Mouse (Mus musculus): ENCODE data around the gene Prss53. TPM values are rescaled to one million over a fixed set of nuclear protein-coding genes. Genes with fewer than 3 reads are reported as not detected.

The Prss53 gene
- polyA plus RNA-seq, 1 experiment from 2014 or later = 1.2 TPM

DNA sequence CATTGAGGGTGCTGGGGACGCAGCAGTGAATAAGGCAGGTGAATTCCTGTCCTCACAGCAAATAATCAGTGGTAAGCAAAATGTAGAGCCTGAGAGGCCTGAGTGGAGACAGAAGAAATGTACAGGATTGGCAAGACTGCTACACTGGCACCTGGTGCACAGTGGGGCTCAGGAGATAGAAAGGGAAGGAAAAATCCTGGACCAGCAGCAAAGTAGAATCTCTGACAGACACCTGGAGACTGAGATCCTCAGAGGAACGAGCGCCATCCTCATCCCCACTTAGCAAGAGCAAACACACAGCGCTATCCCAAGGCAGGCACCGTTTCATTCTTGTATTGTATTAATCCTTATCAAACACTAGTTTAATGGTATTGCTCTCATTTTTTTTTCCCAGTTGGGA, 53.3 kb downstream of the Prss53 start:
- Histone ChIP-seq H3K4me3 (no peak overlapping the region), H3K4me1 (no peaks in the 10 kb centered on the region), H3K27ac (no peak overlapping the region), H3K27me3 (no peaks in the 10 kb centered on the region), H3K9me3 (no peaks in the 10 kb centered on the region), H3K9ac (no peak overlapping the region), H3K36me3 (no peaks in the 10 kb centered on the region), H3K4me2 (replicated peaks) (no peak overlapping the region)
- 89% methylated on average over 5 of the region's 5 CpGs for WGBS
- no peak for ATAC-seq (ENCODE audit: insufficient number of reproducible peaks, insufficient read depth, low FRiP score, low TSS enrichment)

Other genes starting within 250 kb of the Prss53 start
- 127 and 141 TPM in 2 replicates for gene Bcl7c, start 182.0 kb downstream of the Prss53 start, polyA plus RNA-seq (2016; fragmentation: Nextera tagmentation; extraction: Ambion mirVana)
- 27.7 and 30.5 TPM in 2 replicates for gene Ctf1, start 178.2 kb downstream of the Prss53 start, polyA plus RNA-seq (2016; fragmentation: Nextera tagmentation; extraction: Ambion mirVana)
- 0.55 and 0.68 TPM in 2 replicates for gene Ctf2, start 158.8 kb downstream of the Prss53 start, polyA plus RNA-seq (2016; fragmentation: Nextera tagmentation; extraction: Ambion mirVana)
- gene Fbxl19, start 146.4 kb downstream of the Prss53 start, polyA plus RNA-seq (2016; fragmentation: Nextera tagmentation; extraction: Ambion mirVana) = 11.8 and 11.9 TPM in 2 replicates
- 16.7 and 17.5 TPM in 2 replicates for gene Orai3, start 121.2 kb downstream of the Prss53 start, polyA plus RNA-seq (2016; fragmentation: Nextera tagmentation; extraction: Ambion mirVana)
- gene Setd1a, start 114.3 kb downstream of the Prss53 start, polyA plus RNA-seq (2016; fragmentation: Nextera tagmentation; extraction: Ambion mirVana) = 25.5 and 26.5 TPM in 2 replicates
- not detected in 2 replicates for gene Gm49388, start 105.4 kb downstream of the Prss53 start, polyA plus RNA-seq (2016; fragmentation: Nextera tagmentation; extraction: Ambion mirVana)
- 10.3 and 10.9 TPM in 2 replicates for gene Hsd3b7, start 90.4 kb downstream of the Prss53 start, polyA plus RNA-seq (2016; fragmentation: Nextera tagmentation; extraction: Ambion mirVana)
- 36.1 and 41.5 TPM in 2 replicates for gene Stx4a, start 66.7 kb downstream of the Prss53 start, polyA plus RNA-seq (2016; fragmentation: Nextera tagmentation; extraction: Ambion mirVana)
- gene Stx1b, start 66.4 kb downstream of the Prss53 start, polyA plus RNA-seq (2016; fragmentation: Nextera tagmentation; extraction: Ambion mirVana) = 9.1 and 10.0 TPM in 2 replicates
- gene Zfp646, start 14.7 kb downstream of the Prss53 start, polyA plus RNA-seq (2016; fragmentation: Nextera tagmentation; extraction: Ambion mirVana) = 15.6 and 16.2 TPM in 2 replicates
- gene Zfp668, start 14.1 kb downstream of the Prss53 start, polyA plus RNA-seq (2016; fragmentation: Nextera tagmentation; extraction: Ambion mirVana) = 31.8 and 32.9 TPM in 2 replicates
- gene Gm21974, start 4.5 kb upstream of the Prss53 start, polyA plus RNA-seq (2016; fragmentation: Nextera tagmentation; extraction: Ambion mirVana) = not detected in 2 replicates
- 88.6 and 93.5 TPM in 2 replicates for gene Vkorc1, start 4.6 kb upstream of the Prss53 start, polyA plus RNA-seq (2016; fragmentation: Nextera tagmentation; extraction: Ambion mirVana)
- 86.9 and 88.2 TPM in 2 replicates for gene Bckdk, start 13.1 kb upstream of the Prss53 start, polyA plus RNA-seq (2016; fragmentation: Nextera tagmentation; extraction: Ambion mirVana)
- gene Kat8, start 21.5 kb upstream of the Prss53 start, polyA plus RNA-seq (2016; fragmentation: Nextera tagmentation; extraction: Ambion mirVana) = 50.9 and 53.7 TPM in 2 replicates
- gene Prss8, start 39.1 kb upstream of the Prss53 start, polyA plus RNA-seq (2016; fragmentation: Nextera tagmentation; extraction: Ambion mirVana) = 8.3 and 8.4 TPM in 2 replicates
- 10.5 and 11.2 TPM in 2 replicates for gene Prss36, start 55.8 kb upstream of the Prss53 start, polyA plus RNA-seq (2016; fragmentation: Nextera tagmentation; extraction: Ambion mirVana)
- 582 and 594 TPM in 2 replicates for gene Fus, start 76.5 kb upstream of the Prss53 start, polyA plus RNA-seq (2016; fragmentation: Nextera tagmentation; extraction: Ambion mirVana)
- 11.2 and 13.6 TPM in 2 replicates for gene Pycard, start 102.9 kb upstream of the Prss53 start, polyA plus RNA-seq (2016; fragmentation: Nextera tagmentation; extraction: Ambion mirVana)
- 0.34 and 0.45 TPM in 2 replicates for gene Trim72, start 113.0 kb upstream of the Prss53 start, polyA plus RNA-seq (2016; fragmentation: Nextera tagmentation; extraction: Ambion mirVana)
- gene Itgam, start 171.7 kb upstream of the Prss53 start, polyA plus RNA-seq (2016; fragmentation: Nextera tagmentation; extraction: Ambion mirVana) = 0.74 and 0.88 TPM in 2 replicates
- gene Gm49368, start 171.7 kb upstream of the Prss53 start, polyA plus RNA-seq (2016; fragmentation: Nextera tagmentation; extraction: Ambion mirVana) = not detected in 2 replicates
- gene Itgax, start 238.6 kb upstream of the Prss53 start, polyA plus RNA-seq (2016; fragmentation: Nextera tagmentation; extraction: Ambion mirVana) = not detected in 2 replicates